ENCODE assay signal across 12 mouse cellular contexts in the genomic region with DNA sequence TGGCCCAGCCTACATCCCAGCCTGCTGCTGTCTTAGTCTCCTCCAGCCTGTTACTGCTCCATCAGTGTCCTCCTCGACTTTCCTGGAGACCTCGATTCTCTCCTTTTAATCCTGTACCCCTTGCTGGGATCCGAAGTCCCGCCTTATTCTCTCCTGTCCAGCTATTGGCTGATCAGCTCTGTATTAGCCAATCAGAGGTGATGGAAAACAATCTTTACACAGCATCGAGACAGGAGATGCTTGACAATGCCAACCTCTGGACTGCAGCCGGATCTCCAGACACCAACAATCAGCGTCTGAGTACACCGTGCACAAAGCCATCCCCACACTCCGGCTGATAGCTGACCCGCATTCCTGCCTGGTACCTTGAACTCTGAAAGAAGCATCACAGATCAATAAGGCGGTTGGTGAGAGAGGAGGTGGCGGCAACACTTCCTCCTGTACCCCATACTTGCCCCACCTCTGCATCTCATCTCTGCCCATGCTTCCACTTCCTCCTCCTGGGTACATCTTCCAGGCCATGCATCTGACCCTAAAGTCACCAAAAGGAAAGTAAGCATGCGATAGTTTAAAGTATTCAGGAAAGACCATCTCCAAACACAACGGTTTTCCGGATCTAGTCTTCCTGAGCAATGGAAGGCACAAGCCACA.
DNase-seq lines count a peak whose midpoint lies in the region; ATAC-seq lines count a peak whose summit lies in the region.
"Had no signal": no experiment of that assay in that cellular context is flagged by ENCODE, and none has a peak within 500 bp of the region (broad histone marks: within the 10 kb centered on the region; RNA-seq: fewer than 3 reads in every experiment).

No protein-coding gene starts in this region.

- 65% methylated on average over 15 of the region's 15 CpGs for WGBS in neural tube, embryonic 13.5 days
- 64% methylated on average over 15 of the region's 15 CpGs for WGBS in neural tube, embryonic 15.5 days
- WGBS in forebrain, embryonic 14.5 days: 45% methylated on average over 15 of the region's 15 CpGs
- WGBS in midbrain, embryonic 10.5 days: 57% methylated on average over 15 of the region's 15 CpGs

- peaks cover 10% of the 10 kb centered on the region for H3K4me1 ChIP-seq in neural tube, embryonic 13.5 days (replicated peaks)
- H3K4me1 ChIP-seq in neural tube, embryonic 15.5 days: peaks cover 16% of the 10 kb centered on the region
- no peaks in the 10 kb centered on the region for H3K4me1 ChIP-seq in forebrain, embryonic 14.5 days (ENCODE audit: control insufficient read depth, insufficient read depth, low read length)
- H3K4me1 ChIP-seq in midbrain, embryonic 10.5 days: peaks cover 25% of the 10 kb centered on the region

- H3K27me3 ChIP-seq in neural tube, embryonic 13.5 days: no peaks in the 10 kb centered on the region
- H3K27me3 ChIP-seq in neural tube, embryonic 15.5 days (replicated peaks): no peaks in the 10 kb centered on the region
- H3K27me3 ChIP-seq in forebrain, embryonic 14.5 days (replicated peaks; ENCODE audit: control insufficient read depth, insufficient read depth, low read length): no peaks in the 10 kb centered on the region
- peaks cover 10% of the 10 kb centered on the region for H3K27me3 ChIP-seq in midbrain, embryonic 10.5 days (ENCODE audit: low read depth, poor library complexity, severe bottlenecking)

- 0 out of 2 replicates have a peak, but pooled peaks have one; percentile 21 for ATAC-seq in neural tube, embryonic 13.5 days (ENCODE audit: low read depth)
- no peak for ATAC-seq in neural tube, embryonic 15.5 days (ENCODE audit: low FRiP score)
- peak; percentile 51 for ATAC-seq in forebrain, embryonic 14.5 days
- no peak for ATAC-seq in cerebellum, adult (ENCODE audit: insufficient number of reproducible peaks, low FRiP score, low TSS enrichment)

- DNase-seq in forebrain, embryonic 14.5 days (ENCODE audit: low spot score): no peak
- no peak for DNase-seq in midbrain, embryonic 10.5 days (ENCODE audit: low spot score)
- DNase-seq in cerebellum, adult 8-10 months: no peak
- DNase-seq in thymus, postnatal 14 days: no peak
- DNase-seq: cerebellum, adult 2 months; gastrocnemius, postnatal 14 days; right cerebral cortex, adult 18-20 months had no signal

- H3K9me3 ChIP-seq in neural tube, embryonic 13.5 days: no peaks in the 10 kb centered on the region
- no peaks in the 10 kb centered on the region for H3K9me3 ChIP-seq in neural tube, embryonic 15.5 days (replicated peaks)
- no peaks in the 10 kb centered on the region for H3K9me3 ChIP-seq in forebrain, embryonic 14.5 days (replicated peaks; ENCODE audit: control insufficient read depth, low read length)
- H3K9me3 ChIP-seq in midbrain, embryonic 10.5 days (replicated peaks): no peaks in the 10 kb centered on the region

- H3K4me2 ChIP-seq in neural tube, embryonic 13.5 days: no peak overlapping the region
- H3K4me2 ChIP-seq in neural tube, embryonic 15.5 days: no peak overlapping the region
- H3K4me2 ChIP-seq in forebrain, embryonic 14.5 days (ENCODE audit: low read length): 0 out of 2 replicates have a peak overlapping the region, but pooled peaks have one; percentile 10
- H3K4me2 ChIP-seq: liver, embryonic 11.5 days had no signal

- no peak overlapping the region for H3K9ac ChIP-seq in neural tube, embryonic 13.5 days
- H3K9ac ChIP-seq in neural tube, embryonic 15.5 days (replicated peaks): no peak overlapping the region
- H3K9ac ChIP-seq in forebrain, embryonic 14.5 days (ENCODE audit: low read length): no peak overlapping the region

- no peak overlapping the region for H3K4me3 ChIP-seq in neural tube, embryonic 13.5 days
- H3K4me3 ChIP-seq in neural tube, embryonic 15.5 days (replicated peaks): no peak overlapping the region
- H3K4me3 ChIP-seq in forebrain, embryonic 14.5 days (ENCODE audit: low read depth, low read length): no peak overlapping the region
- peak overlapping the region; percentile 21; the same call in 1 of the 2 replicates for H3K4me3 ChIP-seq in midbrain, embryonic 10.5 days

- H3K27ac ChIP-seq in neural tube, embryonic 13.5 days (replicated peaks): no peak overlapping the region
- no peak overlapping the region for H3K27ac ChIP-seq in neural tube, embryonic 15.5 days (replicated peaks)
- no peak overlapping the region for H3K27ac ChIP-seq in forebrain, embryonic 14.5 days (ENCODE audit: low read depth, low read length)
- H3K27ac ChIP-seq in midbrain, embryonic 10.5 days (replicated peaks): no peak overlapping the region
- H3K27ac ChIP-seq: kidney, postnatal 0 days had no signal

- H3K36me3 ChIP-seq in neural tube, embryonic 13.5 days: no peaks in the 10 kb centered on the region
- no peaks in the 10 kb centered on the region for H3K36me3 ChIP-seq in neural tube, embryonic 15.5 days
- H3K36me3 ChIP-seq in forebrain, embryonic 14.5 days (ENCODE audit: control insufficient read depth, insufficient read depth, low read length): no peaks in the 10 kb centered on the region
- H3K36me3 ChIP-seq in midbrain, embryonic 10.5 days: no peaks in the 10 kb centered on the region

Comparison
In these comparisons a context has a peak if more than half of its experiments do, and no peak if none do; other contexts are left out.
1. ATAC-seq: peak in neural tube, embryonic 13.5 days (single experiment) and forebrain, embryonic 14.5 days (single experiment); none in neural tube, embryonic 15.5 days (single experiment) and cerebellum, adult (single experiment).